Mouse (Mus musculus) heart, postnatal 0 days (tissue): ENCODE results near the gene Nfs1. TPM values are rescaled to one million over a fixed set of nuclear protein-coding genes. Genes with fewer than 3 reads are reported as not detected.

Experiments
- ATAC-seq: fragments of 200-750 bp; cut with Nextera tagmentation; 2 replicates; pipeline ENCODE4 v1.8.0; 2017; ENCODE audit warnings: low read depth, moderate number of reproducible peaks, moderate library complexity; ENCODE audit not compliant: insufficient read depth
- DNase-seq: peaks from one replicate; pipeline ENCODE4 v3.0.0-alpha.2; 2016; ENCODE audit warnings: low spot score
- H3K27ac ChIP-seq: fragments of 300-500 bp; sonication (generic); 2 replicates; pipeline ENCODE4 v1.5.1; 2014; ENCODE audit warnings: low read depth, mild to moderate bottlenecking
- H3K27me3 ChIP-seq: fragments of 300-500 bp; sonication (generic); 2 replicates; pipeline ENCODE4 v1.6.1; 2014; ENCODE audit warnings: low read length, mixed read lengths; ENCODE audit not compliant: control insufficient read depth, insufficient read depth
- H3K36me3 ChIP-seq: fragments of 300-500 bp; sonication (generic); replicated peaks from 2 replicates; pipeline ENCODE4 v1.6.1; 2014; ENCODE audit warnings: low read length, mixed read lengths; ENCODE audit not compliant: control insufficient read depth, insufficient read depth
- H3K4me1 ChIP-seq: fragments of 300-500 bp; sonication (generic); 2 replicates; pipeline ENCODE4 v1.6.1; 2014; ENCODE audit warnings: antibody characterized with exemption; ENCODE audit not compliant: control insufficient read depth, insufficient read depth
- H3K4me2 ChIP-seq: fragments of 300-500 bp; sonication (generic); 2 replicates; pipeline ENCODE4 v1.6.1; 2014; ENCODE audit warnings: low read depth, mild to moderate bottlenecking, low read length, moderate library complexity
- H3K4me3 ChIP-seq: fragments of 300-500 bp; sonication (generic); 2 replicates; pipeline ENCODE4 v1.5.1; 2014; ENCODE audit warnings: low read depth, low read length
- H3K9ac ChIP-seq: fragments of 300-500 bp; sonication (generic); replicated peaks from 2 replicates; pipeline ENCODE4 v1.6.1; 2014; ENCODE audit warnings: low read depth, low read length, mixed read lengths
- H3K9me3 ChIP-seq: fragments of 300-500 bp; sonication (generic); replicated peaks from 2 replicates; pipeline ENCODE4 v1.6.1; 2016; ENCODE audit warnings: low read length; ENCODE audit not compliant: control insufficient read depth
- CTCF ChIP-seq: IDR thresholded peaks from 2 replicates; pipeline ENCODE4 v1.5.1; 2016; ENCODE audit warnings: antibody characterized with exemption, control low read depth, low read depth
- EP300 ChIP-seq: IDR thresholded peaks from 2 replicates; pipeline ENCODE4 v1.6.1; 2016; ENCODE audit warnings: antibody characterized with exemption, low read depth
- WGBS: fragments of 180-500 bp; shearing (Covaris S2); extraction: QIAGEN DNeasy Blood & Tissue Kit; methylation state at CpG from one replicate; pipeline ENCODE4 v1.1.7; 2014; 5-methylcytosine and 5-hydroxymethylcytosine counted together
- polyA plus RNA-seq: library from polyadenylated mRNA; unstranded; fragments of >200 nt; fragmentation: Nextera tagmentation; extraction: Ambion mirVana; gene quantifications from 2 replicates; pipeline ENCODE4 v1.2.1, GENCODE M21; 2015
- total RNA-seq: library from RNA; depleted of rRNA; stranded (reverse); fragments of >200 nt; gene quantifications from 2 replicates; pipeline ENCODE4 v1.2.3, GENCODE M21; 2014; ENCODE audit warnings: low replicate concordance

Nfs1 gene
- total and polyA plus RNA-seq, 2 experiments from 2014 or later = 71.4 to 104 TPM

- DNase-seq (no peak), ATAC-seq (no peak)
- peak overlapping the region; percentile 77; the same call in 1 of the 2 replicates for H3K9ac ChIP-seq
- no peak overlapping the region for H3K4me2 ChIP-seq
- peak overlapping the region; percentile 91 for H3K27ac ChIP-seq
- 70% methylated on average over 2 of the region's 2 CpGs for WGBS
- H3K27me3 ChIP-seq = no peaks in the 10 kb centered on the region
- H3K36me3 ChIP-seq = peaks cover 18% of the 10 kb centered on the region
- no peak for TF ChIP-seq EP300
- no peak for TF ChIP-seq CTCF
- H3K4me1 ChIP-seq = peaks cover 25% of the 10 kb centered on the region
- no peaks in the 10 kb centered on the region for H3K9me3 ChIP-seq
- H3K4me3 ChIP-seq = no peak overlapping the region
Measured at GRCm38 (mm10) chr2:156181592-156181991, 37.6 kb upstream of the Nfs1 start.

DNA sequence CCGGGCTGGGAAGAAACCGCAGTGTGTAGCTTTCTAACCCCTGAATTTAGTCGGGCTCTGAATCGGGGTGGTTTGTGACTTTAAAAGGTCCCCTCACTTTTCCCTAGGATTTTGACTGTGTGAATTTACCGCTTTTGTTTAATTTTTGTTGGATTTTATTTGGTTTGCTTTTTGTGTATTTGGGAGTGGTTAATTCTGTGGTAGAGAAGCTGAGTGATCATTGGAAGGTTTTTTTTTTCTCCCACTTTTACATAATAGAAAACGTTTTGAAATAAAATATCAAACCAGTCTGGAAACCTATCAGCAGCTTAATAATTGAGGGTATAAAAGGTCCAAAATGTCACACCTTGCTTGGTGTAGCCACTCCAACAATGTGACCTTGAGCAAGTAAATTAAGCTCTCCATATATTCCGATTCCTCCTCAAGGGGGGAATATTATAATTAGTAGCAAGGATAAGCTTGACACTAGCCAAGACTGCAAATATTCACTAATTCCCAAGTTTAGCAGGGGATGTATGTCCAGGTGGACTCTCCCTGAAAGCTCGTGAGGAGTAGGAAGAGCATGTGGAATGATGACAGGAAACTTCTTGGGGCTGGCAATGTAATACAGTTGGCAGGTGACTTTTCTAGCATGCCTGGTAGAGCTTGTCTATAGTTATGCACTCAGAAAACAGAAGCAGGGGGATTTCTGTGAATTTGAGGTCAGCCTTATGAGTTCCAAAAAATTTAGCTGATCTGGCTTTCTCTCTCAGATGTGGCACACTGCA is 37.0 kb upstream of the Nfs1 start:
- ATAC-seq = no peak
- Histone ChIP-seq H3K4me3 (peak overlapping the region; percentile 95), H3K4me2 (peak overlapping the region; percentile 72), H3K27ac (peak overlapping the region; percentile 91), H3K9me3 (no peaks in the 10 kb centered on the region), H3K4me1 (peaks cover 25% of the 10 kb centered on the region), H3K9ac (peak overlapping the region; percentile 77), H3K27me3 (no peaks in the 10 kb centered on the region), H3K36me3 (peaks cover 19% of the 10 kb centered on the region)
- TF ChIP-seq CTCF = no peak
- DNase-seq = no peak
- 5% methylated on average over 8 of the region's 8 CpGs for WGBS

- Histone ChIP-seq H3K27ac (peak within 1 kb of the TSS; percentile 99), H3K4me3 (peak within 1 kb of the TSS; percentile 95), H3K27me3 (no peaks in the 10 kb centered on the region), H3K9me3 (no peaks in the 10 kb centered on the region), H3K4me2 (peak within 1 kb of the TSS; percentile 83), H3K9ac (peak within 1 kb of the TSS; percentile 100), H3K4me1 (peaks cover 25% of the 10 kb centered on the region), H3K36me3 (peaks cover 24% of the 10 kb centered on the region)
- ATAC-seq (peak; percentile 94), DNase-seq (peak; percentile 99)
- under 1% methylated on average over 47 of the region's 47 CpGs for WGBS
- TF ChIP-seq CTCF (peak; percentile 53), EP300 (peak; percentile 100)
Measured at GRCm38 (mm10) chr2:156180094-156180821, 36.3 kb upstream of the Nfs1 start, which contains the start of gene Rbm39. Gene Rbm39, minus strand, starts transcription at chr2:156180238.

- Histone ChIP-seq H3K27me3 (no peaks in the 10 kb centered on the region), H3K4me1 (peaks cover 25% of the 10 kb centered on the region), H3K4me3 (peak overlapping the region; percentile 95), H3K27ac (peak overlapping the region; percentile 99), H3K9me3 (no peaks in the 10 kb centered on the region), H3K4me2 (peak overlapping the region; percentile 11; the same call in 1 of the 2 replicates), H3K9ac (peak overlapping the region; percentile 100), H3K36me3 (peaks cover 24% of the 10 kb centered on the region)
- TF ChIP-seq EP300 (no peak), CTCF (no peak)
- ATAC-seq (peak; percentile 3; the same call in 1 of the 2 replicates), DNase-seq (no peak)
- WGBS = under 1% methylated on average over 36 of the region's 41 CpGs
Measured at GRCm38 (mm10) chr2:156179796-156180093, 35.8 kb upstream of the Nfs1 start.

- TF ChIP-seq CTCF (no peak), EP300 (no peak)
- under 1% methylated on average over 47 of the region's 47 CpGs for WGBS
- no peaks in the 10 kb centered on the region for H3K27me3 ChIP-seq
- peaks cover 29% of the 10 kb centered on the region for H3K36me3 ChIP-seq
- peak overlapping the region; percentile 83 for H3K4me2 ChIP-seq
- ATAC-seq (peak; percentile 57), DNase-seq (peak; percentile 77)
- peak overlapping the region; percentile 100 for H3K9ac ChIP-seq
- no peaks in the 10 kb centered on the region for H3K9me3 ChIP-seq
- H3K4me3 ChIP-seq = peak overlapping the region; percentile 95
- H3K4me1 ChIP-seq = peaks cover 25% of the 10 kb centered on the region
- peak overlapping the region; percentile 99 for H3K27ac ChIP-seq
Measured at GRCm38 (mm10) chr2:156179046-156179795, 35.2 kb upstream of the Nfs1 start.
